Mouse (Mus musculus): ENCODE data around the gene Ralgapb. TPM values are rescaled to one million over a fixed set of nuclear protein-coding genes. Genes with fewer than 3 reads are reported as not detected.

Gene Ralgapb
- polyA plus RNA-seq, 1 experiment: 8.4 TPM

DNA sequence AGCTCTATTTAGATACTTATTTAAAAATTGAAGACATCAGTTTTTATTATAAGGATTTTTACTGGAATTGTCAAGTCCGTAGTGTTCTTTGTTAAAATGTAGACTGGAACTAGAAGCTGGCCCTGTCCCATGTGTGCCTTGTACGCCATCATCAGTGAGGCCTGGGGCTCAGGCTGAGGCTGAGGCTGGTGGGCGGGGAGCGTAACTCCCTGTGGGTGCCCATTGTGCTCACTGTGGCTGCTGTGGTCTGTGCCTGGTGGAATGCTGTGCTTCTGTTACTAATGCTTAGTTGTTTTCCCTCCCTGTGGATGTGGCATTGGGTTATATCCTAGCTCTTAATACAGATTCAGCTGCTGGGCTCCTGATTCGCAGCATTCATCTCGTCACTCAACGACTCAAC, 40.2 kb downstream of the Ralgapb start:
- Histone ChIP-seq H3K79me2 (ENCODE audit: control insufficient read depth, insufficient read depth) (no peaks in the 10 kb centered on the region), H3K4me3 (ENCODE audit: insufficient read depth, poor library complexity, severe bottlenecking) (no peak overlapping the region), H3K36me3 (ENCODE audit: control insufficient read depth, insufficient read depth) (peaks cover 78% of the 10 kb centered on the region), H3K79me3 (ENCODE audit: low read depth) (no peaks in the 10 kb centered on the region), H3ac (ENCODE audit: control insufficient read depth, insufficient read length, low read depth) (no peak overlapping the region), H3K27me3 (ENCODE audit: control insufficient read depth, insufficient read depth, insufficient read length) (no peaks in the 10 kb centered on the region)
- TF ChIP-seq FOSL1 (IDR thresholded peaks at IDR 0.05; ENCODE audit: insufficient read depth, low read length, poor library complexity, severe bottlenecking): no peak
- TF ChIP-seq CEBPB (IDR thresholded peaks at IDR 0.05; ENCODE audit: low read depth): no peak
- no peak for TF ChIP-seq MYOD1 (IDR thresholded peaks at IDR 0.05; ENCODE audit: control insufficient read depth, insufficient read length, low read depth)
- no peak for TF ChIP-seq CTCF (IDR thresholded peaks at IDR 0.05; ENCODE audit: control insufficient read depth, insufficient read depth, insufficient read length)

- Histone ChIP-seq H3K79me3 (ENCODE audit: low read depth) (no peaks in the 10 kb centered on the region), H3ac (ENCODE audit: control insufficient read depth, insufficient read length, low read depth) (no peak overlapping the region), H3K36me3 (ENCODE audit: control insufficient read depth, insufficient read depth) (peaks cover 78% of the 10 kb centered on the region), H3K4me3 (ENCODE audit: insufficient read depth, poor library complexity, severe bottlenecking) (no peak overlapping the region), H3K79me2 (ENCODE audit: control insufficient read depth, insufficient read depth) (no peaks in the 10 kb centered on the region), H3K27me3 (ENCODE audit: control insufficient read depth, insufficient read depth, insufficient read length) (no peaks in the 10 kb centered on the region)
- TF ChIP-seq CTCF (IDR thresholded peaks at IDR 0.05; ENCODE audit: control insufficient read depth, insufficient read depth, insufficient read length): no peak
- TF ChIP-seq CEBPB (IDR thresholded peaks at IDR 0.05; ENCODE audit: low read depth): no peak
- TF ChIP-seq MAX (IDR thresholded peaks at IDR 0.05): no peak
- TF ChIP-seq MYOG (IDR thresholded peaks at IDR 0.05; ENCODE audit: control insufficient read depth, extremely low read depth, insufficient read length): no peak
- no peak for TF ChIP-seq MYOD1 (IDR thresholded peaks at IDR 0.05; ENCODE audit: control insufficient read depth, insufficient read length, low read depth)
- TF ChIP-seq USF1 (IDR thresholded peaks at IDR 0.05; ENCODE audit: low read depth): no peak
- no peak for TF ChIP-seq FOSL1 (IDR thresholded peaks at IDR 0.05; ENCODE audit: insufficient read depth, low read length, poor library complexity, severe bottlenecking)
These were observed 46.8 kb downstream of the Ralgapb start for GRCm38 (mm10) chr2:158456451-158456850.

GRCm38 (mm10) chr2:158457610-158458009, 48.0 kb downstream of the Ralgapb start:
- Histone ChIP-seq H3K36me3 (ENCODE audit: control insufficient read depth, insufficient read depth) (peaks cover 80% of the 10 kb centered on the region), H3K79me2 (ENCODE audit: control insufficient read depth, insufficient read depth) (no peaks in the 10 kb centered on the region)

GRCm38 (mm10) chr2:158462450-158462849, 52.8 kb downstream of the Ralgapb start:
- no peaks in the 10 kb centered on the region for H3K79me3 ChIP-seq (ENCODE audit: low read depth)
- TF ChIP-seq MAX (IDR thresholded peaks at IDR 0.05): no peak
- no peak for TF ChIP-seq USF1 (IDR thresholded peaks at IDR 0.05; ENCODE audit: low read depth)
- TF ChIP-seq CEBPB (IDR thresholded peaks at IDR 0.05; ENCODE audit: low read depth): no peak
- TF ChIP-seq FOSL1 (IDR thresholded peaks at IDR 0.05; ENCODE audit: insufficient read depth, low read length, poor library complexity, severe bottlenecking): no peak
- TF ChIP-seq MYOD1 (IDR thresholded peaks at IDR 0.05; ENCODE audit: control insufficient read depth, insufficient read length, low read depth): no peak
- no peak for TF ChIP-seq CTCF (IDR thresholded peaks at IDR 0.05; ENCODE audit: control insufficient read depth, insufficient read depth, insufficient read length)
- TF ChIP-seq MYOG (IDR thresholded peaks at IDR 0.05; ENCODE audit: control insufficient read depth, extremely low read depth, insufficient read length): no peak
- H3K27me3 ChIP-seq (ENCODE audit: control insufficient read depth, insufficient read depth, insufficient read length): no peaks in the 10 kb centered on the region
- no peak overlapping the region for H3K4me3 ChIP-seq (ENCODE audit: insufficient read depth, poor library complexity, severe bottlenecking)
- H3ac ChIP-seq (ENCODE audit: control insufficient read depth, insufficient read length, low read depth): no peak overlapping the region
- H3K79me2 ChIP-seq (ENCODE audit: control insufficient read depth, insufficient read depth): no peaks in the 10 kb centered on the region
- peaks cover 84% of the 10 kb centered on the region for H3K36me3 ChIP-seq (ENCODE audit: control insufficient read depth, insufficient read depth)

More at GRCm38 (mm10) chr2:158457610-158458009, 48.0 kb downstream of the Ralgapb start:
- no peaks in the 10 kb centered on the region for H3K79me3 ChIP-seq (ENCODE audit: low read depth)
- no peak overlapping the region for H3ac ChIP-seq (ENCODE audit: control insufficient read depth, insufficient read length, low read depth)
- TF ChIP-seq MYOD1 (IDR thresholded peaks at IDR 0.05; ENCODE audit: control insufficient read depth, insufficient read length, low read depth): no peak
- TF ChIP-seq MYOG (IDR thresholded peaks at IDR 0.05; ENCODE audit: control insufficient read depth, extremely low read depth, insufficient read length): no peak
- TF ChIP-seq CTCF (IDR thresholded peaks at IDR 0.05; ENCODE audit: control insufficient read depth, insufficient read depth, insufficient read length): no peak
- TF ChIP-seq CEBPB (IDR thresholded peaks at IDR 0.05; ENCODE audit: low read depth): no peak
- no peak for TF ChIP-seq FOSL1 (IDR thresholded peaks at IDR 0.05; ENCODE audit: insufficient read depth, low read length, poor library complexity, severe bottlenecking)
- no peak for TF ChIP-seq MAX (IDR thresholded peaks at IDR 0.05)
- no peak for TF ChIP-seq USF1 (IDR thresholded peaks at IDR 0.05; ENCODE audit: low read depth)
- H3K27me3 ChIP-seq (ENCODE audit: control insufficient read depth, insufficient read depth, insufficient read length): no peaks in the 10 kb centered on the region
- no peak overlapping the region for H3K4me3 ChIP-seq (ENCODE audit: insufficient read depth, poor library complexity, severe bottlenecking)

DNA sequence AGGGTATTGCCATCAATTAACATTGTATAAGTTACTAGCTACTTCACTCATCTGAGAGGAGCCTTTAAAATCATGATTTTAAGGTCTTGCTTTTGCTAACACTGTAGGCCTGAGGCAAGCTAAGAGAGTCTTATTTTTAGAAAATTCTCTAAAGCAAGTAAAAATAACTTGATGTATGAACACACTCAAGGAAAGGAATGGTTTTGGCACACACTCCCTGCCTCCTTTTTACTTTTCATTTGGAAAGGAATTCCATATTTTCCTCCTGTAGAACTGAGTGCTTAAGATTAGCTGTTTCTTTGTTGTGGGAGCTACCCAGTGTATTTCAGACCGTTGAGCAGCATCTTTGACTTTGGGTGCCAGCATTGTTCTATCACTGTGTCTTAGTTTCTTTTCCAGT, 64.5 kb downstream of the Ralgapb start:
- H3K4me3 ChIP-seq (ENCODE audit: insufficient read depth, poor library complexity, severe bottlenecking): no peak overlapping the region
- H3K79me3 ChIP-seq (ENCODE audit: low read depth): no peaks in the 10 kb centered on the region
- H3K27me3 ChIP-seq (ENCODE audit: control insufficient read depth, insufficient read depth, insufficient read length): no peaks in the 10 kb centered on the region
- H3K79me2 ChIP-seq (ENCODE audit: control insufficient read depth, insufficient read depth): no peaks in the 10 kb centered on the region
- no peak for TF ChIP-seq USF1 (IDR thresholded peaks at IDR 0.05; ENCODE audit: low read depth)
- no peak for TF ChIP-seq FOSL1 (IDR thresholded peaks at IDR 0.05; ENCODE audit: insufficient read depth, low read length, poor library complexity, severe bottlenecking)
- TF ChIP-seq MYOG (IDR thresholded peaks at IDR 0.05; ENCODE audit: control insufficient read depth, extremely low read depth, insufficient read length): no peak
- TF ChIP-seq CEBPB (IDR thresholded peaks at IDR 0.05; ENCODE audit: low read depth): no peak
- TF ChIP-seq MYOD1 (IDR thresholded peaks at IDR 0.05; ENCODE audit: control insufficient read depth, insufficient read length, low read depth): no peak
- TF ChIP-seq MAX (IDR thresholded peaks at IDR 0.05): no peak
- no peak for TF ChIP-seq CTCF (IDR thresholded peaks at IDR 0.05; ENCODE audit: control insufficient read depth, insufficient read depth, insufficient read length)
- H3K36me3 ChIP-seq (ENCODE audit: control insufficient read depth, insufficient read depth): peaks cover 69% of the 10 kb centered on the region
- no peak overlapping the region for H3ac ChIP-seq (ENCODE audit: control insufficient read depth, insufficient read length, low read depth)

DNA sequence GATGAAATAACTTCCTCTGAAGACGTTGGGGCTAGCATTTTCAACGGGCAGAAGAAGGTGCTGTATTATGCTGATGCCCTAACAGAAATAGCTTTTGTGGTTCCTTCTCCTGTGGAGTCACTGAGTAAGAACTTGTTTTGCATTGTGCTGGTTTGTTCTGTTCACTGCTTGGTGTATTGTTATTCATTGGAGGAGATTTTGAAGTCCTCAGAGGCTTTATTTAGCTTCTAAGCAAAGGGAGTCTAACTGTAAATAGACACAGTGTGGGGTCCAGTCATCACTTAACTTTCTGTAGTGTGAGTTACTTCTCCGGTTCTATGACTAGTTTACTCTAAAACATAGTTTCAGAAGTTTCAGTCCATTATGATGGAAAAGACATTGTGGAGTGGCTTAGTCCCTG, 68.0 kb downstream of the Ralgapb start:
- Histone ChIP-seq H3ac (ENCODE audit: control insufficient read depth, insufficient read length, low read depth) (no peak overlapping the region), H3K36me3 (ENCODE audit: control insufficient read depth, insufficient read depth) (peaks cover 84% of the 10 kb centered on the region)
- TF ChIP-seq MYOG (IDR thresholded peaks at IDR 0.05; ENCODE audit: control insufficient read depth, extremely low read depth, insufficient read length): no peak
- TF ChIP-seq USF1 (IDR thresholded peaks at IDR 0.05; ENCODE audit: low read depth): no peak
- no peak for TF ChIP-seq CEBPB (IDR thresholded peaks at IDR 0.05; ENCODE audit: low read depth)
- no peak for TF ChIP-seq CTCF (IDR thresholded peaks at IDR 0.05; ENCODE audit: control insufficient read depth, insufficient read depth, insufficient read length)
- no peak for TF ChIP-seq FOSL1 (IDR thresholded peaks at IDR 0.05; ENCODE audit: insufficient read depth, low read length, poor library complexity, severe bottlenecking)

More for the DNA sequence above, 68.0 kb downstream of the Ralgapb start:
- no peaks in the 10 kb centered on the region for H3K27me3 ChIP-seq (ENCODE audit: control insufficient read depth, insufficient read depth, insufficient read length)
- H3K79me2 ChIP-seq (ENCODE audit: control insufficient read depth, insufficient read depth): no peaks in the 10 kb centered on the region
- no peak overlapping the region for H3K4me3 ChIP-seq (ENCODE audit: insufficient read depth, poor library complexity, severe bottlenecking)
- no peaks in the 10 kb centered on the region for H3K79me3 ChIP-seq (ENCODE audit: low read depth)
